Comparison of ENCODE assay signal across 10 mouse cellular contexts in the genomic region with DNA sequence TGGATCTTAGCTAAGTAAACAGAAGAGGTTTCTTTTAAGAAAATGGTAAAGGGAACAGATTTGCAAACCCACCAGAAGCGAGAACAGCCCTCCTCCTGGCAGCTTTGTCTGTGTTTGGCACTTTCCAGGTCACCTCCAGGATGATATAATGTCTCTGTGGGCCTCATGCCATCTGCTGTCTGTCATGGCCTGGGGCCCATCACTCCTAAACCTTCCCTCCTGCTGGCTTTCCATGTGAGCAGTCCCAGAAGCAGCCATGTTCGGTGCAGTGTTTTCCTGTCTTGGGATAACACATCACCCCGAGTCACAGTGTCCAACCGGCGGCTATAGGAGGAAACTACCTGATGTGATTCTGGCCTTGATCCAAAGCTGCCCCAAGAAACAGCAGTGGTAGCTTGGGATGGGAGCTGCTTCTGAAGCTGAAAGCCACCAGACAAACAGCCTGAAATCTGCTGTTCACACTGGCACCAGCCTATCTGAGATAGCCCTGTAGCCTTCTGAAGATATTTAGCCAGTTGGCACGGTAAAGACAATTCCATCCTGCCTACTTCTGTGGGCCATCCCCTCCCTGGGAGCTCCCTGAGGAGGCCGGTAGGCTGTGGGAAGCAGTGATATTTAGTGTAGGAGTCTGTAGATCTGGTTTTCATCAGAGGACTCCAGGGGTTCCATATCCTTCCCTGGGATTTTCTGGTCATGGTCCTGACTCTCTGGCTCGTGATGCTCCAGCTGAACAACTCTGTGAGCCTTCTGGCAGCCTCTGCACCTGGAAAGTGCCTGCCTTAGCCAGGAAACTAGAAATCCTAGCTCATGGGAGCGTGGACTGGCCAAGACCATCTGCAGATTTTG. TPM values are rescaled to one million over a fixed set of nuclear protein-coding genes. Genes with fewer than 3 reads are reported as not detected.
DNase-seq lines count a peak whose midpoint lies in the region; ATAC-seq and TF ChIP-seq lines count a peak whose summit lies in the region.
"Had no signal": no experiment of that assay in that cellular context is flagged by ENCODE, and none has a peak within 500 bp of the region (broad histone marks: within the 10 kb centered on the region; RNA-seq: fewer than 3 reads in every experiment).

No protein-coding gene starts in this region.

- no peak for DNase-seq in frontal cortex, postnatal 25 days (ENCODE audit: low spot score in 2 of 2)
- DNase-seq in brain, adult 2 months (ENCODE audit: low read depth, low spot score), result peak; percentile 91
- peak; percentile 59 for DNase-seq in hindbrain, postnatal 0 days (ENCODE audit: low spot score)
- no peak for DNase-seq in right cerebral cortex, adult 2 months (ENCODE audit: low spot score in 2 of 2)
- DNase-seq in layer of hippocampus, adult 2 months (ENCODE audit: low spot score in 2 of 2), result no peak
- DNase-seq: kidney, postnatal 36 days had no signal

- peak overlapping the region; percentile 83 for H3K27ac ChIP-seq in embryonic facial prominence, embryonic 15.5 days (replicated peaks)
- peak overlapping the region; percentile 7; the same call in 1 of the 2 replicates for H3K27ac ChIP-seq in hindbrain, postnatal 0 days
- no peak overlapping the region for H3K27ac ChIP-seq in layer of hippocampus, adult 2 months
- H3K27ac ChIP-seq: liver, embryonic 14.5 days had no signal

- no peaks in the 10 kb centered on the region for H3K27me3 ChIP-seq in embryonic facial prominence, embryonic 15.5 days
- no peaks in the 10 kb centered on the region for H3K27me3 ChIP-seq in hindbrain, postnatal 0 days (ENCODE audit: insufficient read depth, low read length)

- no peak for TF ChIP-seq CTCF in hindbrain, postnatal 0 days (IDR thresholded peaks at IDR 0.05; ENCODE audit: low read depth)
- TF ChIP-seq CTCF in layer of hippocampus, adult 2 months (conservative IDR thresholded peaks at IDR 0.05), result no peak

- H3K4me3 ChIP-seq in embryonic facial prominence, embryonic 15.5 days (replicated peaks), result no peak overlapping the region
- no peak overlapping the region for H3K4me3 ChIP-seq in hindbrain, postnatal 0 days (ENCODE audit: low read length)
- no peak overlapping the region for H3K4me3 ChIP-seq in layer of hippocampus, adult 2 months

- no peak overlapping the region for H3K4me2 ChIP-seq in embryonic facial prominence, embryonic 15.5 days (replicated peaks)
- H3K4me2 ChIP-seq in hindbrain, postnatal 0 days (ENCODE audit: low read depth, low read length), result no peak overlapping the region

- H3K9ac ChIP-seq in embryonic facial prominence, embryonic 15.5 days, result no peak overlapping the region
- no peak overlapping the region for H3K9ac ChIP-seq in hindbrain, postnatal 0 days (replicated peaks; ENCODE audit: low read length)
- H3K9ac ChIP-seq: liver, embryonic 14.5 days had no signal

- 28% methylated on average over 9 of the region's 9 CpGs for WGBS in embryonic facial prominence, embryonic 15.5 days
- WGBS in hindbrain, postnatal 0 days, result 38% methylated on average over 9 of the region's 9 CpGs

- 0 out of 2 replicates have a peak, but pooled peaks cover 3% of the 10 kb centered on the region for H3K9me3 ChIP-seq in embryonic facial prominence, embryonic 15.5 days (replicated peaks)
- no peaks in the 10 kb centered on the region for H3K9me3 ChIP-seq in hindbrain, postnatal 0 days (ENCODE audit: low read length)

- H3K36me3 ChIP-seq in embryonic facial prominence, embryonic 15.5 days, result no peaks in the 10 kb centered on the region
- H3K36me3 ChIP-seq in hindbrain, postnatal 0 days (ENCODE audit: insufficient read depth, low read length), result no peaks in the 10 kb centered on the region

- peak; percentile 59; the same call in 1 of the 2 replicates for ATAC-seq in frontal cortex, adult (ENCODE audit: low TSS enrichment)
- ATAC-seq in embryonic facial prominence, embryonic 15.5 days (ENCODE audit: insufficient number of reproducible peaks, low FRiP score, low TSS enrichment, low read depth), result peak; percentile 81
- peak; percentile 32; the same call in 1 of the 2 replicates for ATAC-seq in hindbrain, postnatal 0 days
- no peak for ATAC-seq in megakaryocyte progenitor cell, adult 5-6 weeks (replicated peaks; ENCODE audit: poor library complexity)

- peaks cover 16% of the 10 kb centered on the region for H3K4me1 ChIP-seq in embryonic facial prominence, embryonic 15.5 days
- peaks cover 7% of the 10 kb centered on the region; the same call in 1 of the 2 replicates for H3K4me1 ChIP-seq in hindbrain, postnatal 0 days (ENCODE audit: insufficient read depth, low read length)

RNA-seq across cellular contexts. Expression of a gene that starts 53.3 kb away (rescaled TPM):
- 41.7 and 42.5 TPM in 2 replicates for polyA plus RNA-seq in embryonic facial prominence, embryonic 15.5 days (2015; fragmentation: Nextera tagmentation; extraction: Ambion mirVana)
- 102 and 108 TPM in 2 replicates for total RNA-seq in hindbrain, postnatal 0 days (2014; rRNA removed)
- polyA plus RNA-seq in hindbrain, postnatal 0 days (2015; fragmentation: Nextera tagmentation; extraction: Ambion mirVana), result 134 and 137 TPM in 2 replicates
- total RNA-seq in megakaryocyte progenitor cell, adult 5-6 weeks (2015), result 1.3 and 2.6 TPM in 2 replicates
- total RNA-seq in megakaryocyte progenitor cell, adult 5-6 weeks (2017), result 3.0 and 4.7 TPM in 2 replicates
- 10 to 100 TPM; 92.4 to 95.6 TPM for total RNA-seq in layer of hippocampus, adult 2 months (2021)

Comparison
In these comparisons a context has a peak if more than half of its experiments do, and no peak if none do; other contexts are left out.
1. DNase-seq: peak in brain, adult 2 months (single experiment) and hindbrain, postnatal 0 days (single experiment); none in frontal cortex, postnatal 25 days (0 of 2), right cerebral cortex, adult 2 months (0 of 2) and layer of hippocampus, adult 2 months (0 of 2).
2. RNA of a gene that starts 53.3 kb away (total RNA-seq): 102 to 108 TPM in hindbrain, postnatal 0 days and 92.4 to 95.6 TPM in layer of hippocampus, adult 2 months; 1.3 to 4.7 TPM in megakaryocyte progenitor cell, adult 5-6 weeks; every median in the first group is over 10 times any median in the second.